Mouse (Mus musculus): ENCODE data around the gene Cd59b. TPM values are rescaled to one million over a fixed set of nuclear protein-coding genes. Genes with fewer than 3 reads are reported as not detected.

The Cd59b gene
- polyA plus RNA-seq (2015; fragmentation: Nextera tagmentation; extraction: Ambion mirVana): 1.2 TPM in 2 replicates

- peaks cover 6% of the 10 kb centered on the region for H3K4me1 ChIP-seq
- no peaks in the 10 kb centered on the region for H3K27me3 ChIP-seq
- peak within 1 kb of the TSS; percentile 40 for H3K4me3 ChIP-seq
- no peaks in the 10 kb centered on the region for H3K36me3 ChIP-seq
- WGBS: 1% methylated on average over 13 of the region's 13 CpGs
- peak; percentile 73; the same call in 1 of the 2 replicates for ATAC-seq (replicated peaks)
- peak within 1 kb of the TSS; percentile 55 for H3K4me2 ChIP-seq (replicated peaks)
- peak within 1 kb of the TSS; percentile 16; the same call in 1 of the 2 replicates for H3K9ac ChIP-seq (replicated peaks)
- no peak within 1 kb of the TSS for H3K27ac ChIP-seq (replicated peaks)
- no peaks in the 10 kb centered on the region for H3K9me3 ChIP-seq
Observed at GRCm38 (mm10) chr2:104069704-104070185, at the start of gene Cd59b. Cd59b (plus strand) TSS chr2:104069849.

- Histone ChIP-seq H3K4me1 (peaks cover 3% of the 10 kb centered on the region), H3K36me3 (no peaks in the 10 kb centered on the region), H3K9ac (replicated peaks) (no peak overlapping the region), H3K4me3 (no peak overlapping the region), H3K9me3 (no peaks in the 10 kb centered on the region), H3K4me2 (replicated peaks) (no peak overlapping the region), H3K27ac (replicated peaks) (no peak overlapping the region), H3K27me3 (no peaks in the 10 kb centered on the region)
- ATAC-seq (replicated peaks): no peak
- WGBS: 88% methylated on average over 7 of the region's 7 CpGs
Observed at GRCm38 (mm10) chr2:104023096-104023495, 46.6 kb upstream of the Cd59b start.

- Histone ChIP-seq H3K36me3 (no peaks in the 10 kb centered on the region), H3K9me3 (no peaks in the 10 kb centered on the region), H3K27me3 (no peaks in the 10 kb centered on the region), H3K4me2 (replicated peaks) (no peak overlapping the region), H3K27ac (replicated peaks) (no peak overlapping the region), H3K4me1 (peaks cover 19% of the 10 kb centered on the region), H3K4me3 (no peak overlapping the region), H3K9ac (replicated peaks) (no peak overlapping the region)
- WGBS: 89% methylated on average over 4 of the region's 4 CpGs
- ATAC-seq (replicated peaks): no peak
Observed at GRCm38 (mm10) chr2:104024656-104025055, 45.0 kb upstream of the Cd59b start.

- peak within 1 kb of the TSS; percentile 79 for H3K4me3 ChIP-seq
- H3K9me3 ChIP-seq: no peaks in the 10 kb centered on the region
- H3K27ac ChIP-seq (replicated peaks): 0 out of 2 replicates have a peak within 1 kb of the TSS, but pooled peaks have one; percentile 27
- WGBS: 0% methylated on average over 44 of the region's 44 CpGs
- no peaks in the 10 kb centered on the region for H3K27me3 ChIP-seq
- H3K9ac ChIP-seq (replicated peaks): peak within 1 kb of the TSS; percentile 93
- peak within 1 kb of the TSS; percentile 89 for H3K4me2 ChIP-seq (replicated peaks)
- H3K4me1 ChIP-seq: peaks cover 21% of the 10 kb centered on the region
- H3K36me3 ChIP-seq: peaks cover 5% of the 10 kb centered on the region; the same call in 1 of the 2 replicates
- peak; percentile 95 for ATAC-seq (replicated peaks)
Observed at GRCm38 (mm10) chr2:104027458-104028138, 42.1 kb upstream of the Cd59b start, which contains the start of gene Fbxo3. Fbxo3 (plus strand) TSS chr2:104027721.

GRCm38 (mm10) chr2:104028139-104028723 is 41.4 kb upstream of the Cd59b start, which contains the start of gene 4931422A03Rik:
4931422A03Rik (minus strand) TSS chr2:104028361.
- Histone ChIP-seq H3K36me3 (peaks cover 5% of the 10 kb centered on the region), H3K4me2 (replicated peaks) (peak within 1 kb of the TSS; percentile 89), H3K9ac (replicated peaks) (peak within 1 kb of the TSS; percentile 93), H3K4me3 (peak within 1 kb of the TSS; percentile 79), H3K27me3 (no peaks in the 10 kb centered on the region), H3K27ac (replicated peaks) (0 out of 2 replicates have a peak within 1 kb of the TSS, but pooled peaks have one; percentile 27), H3K9me3 (no peaks in the 10 kb centered on the region), H3K4me1 (peaks cover 21% of the 10 kb centered on the region)
- 2% methylated on average over 32 of the region's 32 CpGs for WGBS
- peak; percentile 81; the same call in 1 of the 2 replicates for ATAC-seq (replicated peaks)

GRCm38 (mm10) chr2:104029074-104029473 is 40.6 kb upstream of the Cd59b start:
- Histone ChIP-seq H3K27me3 (no peaks in the 10 kb centered on the region), H3K4me3 (peak overlapping the region; percentile 79), H3K4me2 (replicated peaks) (peak overlapping the region; percentile 89), H3K9ac (replicated peaks) (0 out of 2 replicates have a peak overlapping the region, but pooled peaks have one; percentile 93), H3K9me3 (no peaks in the 10 kb centered on the region), H3K36me3 (peaks cover 11% of the 10 kb centered on the region), H3K4me1 (peaks cover 21% of the 10 kb centered on the region), H3K27ac (replicated peaks) (no peak overlapping the region)
- 77% methylated on average over 2 of the region's 2 CpGs for WGBS
- ATAC-seq (replicated peaks): no peak

- H3K9ac ChIP-seq (replicated peaks): no peak overlapping the region
- H3K4me2 ChIP-seq (replicated peaks): no peak overlapping the region
- ATAC-seq (replicated peaks): no peak
- peaks cover 13% of the 10 kb centered on the region for H3K36me3 ChIP-seq
- no peak overlapping the region for H3K4me3 ChIP-seq
- H3K9me3 ChIP-seq: no peaks in the 10 kb centered on the region
- WGBS: 87% methylated on average over 3 of the region's 3 CpGs
- H3K27ac ChIP-seq (replicated peaks): no peak overlapping the region
- no peaks in the 10 kb centered on the region for H3K27me3 ChIP-seq
- H3K4me1 ChIP-seq: peaks cover 21% of the 10 kb centered on the region
Observed at GRCm38 (mm10) chr2:104030381-104030780, 39.3 kb upstream of the Cd59b start.

- WGBS: 90% methylated on average over 3 of the region's 3 CpGs
- Histone ChIP-seq H3K4me3 (no peak overlapping the region), H3K27ac (replicated peaks) (no peak overlapping the region), H3K36me3 (peaks cover 15% of the 10 kb centered on the region), H3K4me1 (peaks cover 21% of the 10 kb centered on the region), H3K9me3 (no peaks in the 10 kb centered on the region), H3K4me2 (replicated peaks) (no peak overlapping the region), H3K27me3 (no peaks in the 10 kb centered on the region), H3K9ac (replicated peaks) (no peak overlapping the region)
- ATAC-seq (replicated peaks): no peak
Observed at GRCm38 (mm10) chr2:104032056-104032455, 37.6 kb upstream of the Cd59b start.

- no peak overlapping the region for H3K9ac ChIP-seq (replicated peaks)
- no peaks in the 10 kb centered on the region for H3K27me3 ChIP-seq
- WGBS: 33% methylated on average over 3 of the region's 3 CpGs
- H3K4me1 ChIP-seq: no peaks in the 10 kb centered on the region
- H3K27ac ChIP-seq (replicated peaks): no peak overlapping the region
- no peaks in the 10 kb centered on the region for H3K9me3 ChIP-seq
- no peak overlapping the region for H3K4me3 ChIP-seq
- H3K36me3 ChIP-seq: peaks cover 17% of the 10 kb centered on the region
- ATAC-seq (replicated peaks): 0 out of 2 replicates have a peak, but pooled peaks have one; percentile 26
- H3K4me2 ChIP-seq (replicated peaks): no peak overlapping the region
Observed at GRCm38 (mm10) chr2:104034832-104035472, 34.7 kb upstream of the Cd59b start.

- Histone ChIP-seq H3K4me2 (replicated peaks) (no peak overlapping the region), H3K4me3 (no peak overlapping the region), H3K27ac (replicated peaks) (no peak overlapping the region), H3K36me3 (peaks cover 22% of the 10 kb centered on the region), H3K4me1 (no peaks in the 10 kb centered on the region), H3K9ac (replicated peaks) (no peak overlapping the region), H3K27me3 (no peaks in the 10 kb centered on the region), H3K9me3 (no peaks in the 10 kb centered on the region)
- WGBS: 80% methylated on average over 6 of the region's 6 CpGs
- ATAC-seq (replicated peaks): no peak
Observed at GRCm38 (mm10) chr2:104035595-104035994, 34.1 kb upstream of the Cd59b start.

GRCm38 (mm10) chr2:104036316-104036715 is 33.3 kb upstream of the Cd59b start:
- H3K36me3 ChIP-seq: peaks cover 26% of the 10 kb centered on the region
- no peak for ATAC-seq (replicated peaks)
- H3K4me2 ChIP-seq (replicated peaks): no peak overlapping the region
- no peak overlapping the region for H3K27ac ChIP-seq (replicated peaks)
- H3K4me3 ChIP-seq: no peak overlapping the region
- no peaks in the 10 kb centered on the region for H3K9me3 ChIP-seq
- 46% methylated on average over 3 of the region's 3 CpGs for WGBS
- no peaks in the 10 kb centered on the region for H3K4me1 ChIP-seq
- no peak overlapping the region for H3K9ac ChIP-seq (replicated peaks)
- H3K27me3 ChIP-seq: no peaks in the 10 kb centered on the region

GRCm38 (mm10) chr2:104038236-104038635 is 31.4 kb upstream of the Cd59b start:
- Histone ChIP-seq H3K4me3 (no peak overlapping the region), H3K9me3 (no peaks in the 10 kb centered on the region), H3K27me3 (no peaks in the 10 kb centered on the region), H3K27ac (replicated peaks) (no peak overlapping the region), H3K4me1 (no peaks in the 10 kb centered on the region), H3K4me2 (replicated peaks) (no peak overlapping the region), H3K9ac (replicated peaks) (no peak overlapping the region), H3K36me3 (peaks cover 27% of the 10 kb centered on the region)
- ATAC-seq (replicated peaks): no peak
- 80% methylated on average over 2 of the region's 2 CpGs for WGBS
